Mouse (Mus musculus): Measurements from ENCODE around the gene Trpv6. TPM values are rescaled to one million over a fixed set of nuclear protein-coding genes. Genes with fewer than 3 reads are reported as not detected.
A peak's percentile ranks its signal among the peaks of the same experiment; 100 is the strongest.

Gene Trpv6
- total RNA-seq, 2 experiments from 2014 or later: not detected

DNA sequence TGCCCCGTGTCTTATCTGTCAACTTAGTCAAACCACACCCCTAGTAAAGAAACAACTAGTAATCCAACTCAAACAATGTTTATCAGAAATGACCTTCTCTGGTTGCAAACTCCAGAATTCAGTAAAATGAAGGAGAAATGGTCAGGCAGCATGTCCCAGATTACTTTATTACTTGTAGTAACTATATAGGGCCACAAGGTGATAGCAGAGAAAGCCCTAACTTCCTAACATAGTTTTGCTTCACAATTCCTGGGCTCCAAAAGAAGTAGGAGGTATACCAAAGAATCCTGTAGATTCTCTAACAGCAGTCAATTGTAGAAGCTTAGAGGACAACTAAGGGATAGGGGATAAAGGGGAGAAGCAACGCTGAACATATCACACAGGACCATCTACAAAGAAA is 5.4 kb downstream of the Trpv6 start:
- intact Hi-C loops (cut with DNase I; ENCODE audit: low total_unique reads): no loop called here
- DNase-seq: no peak

DNA sequence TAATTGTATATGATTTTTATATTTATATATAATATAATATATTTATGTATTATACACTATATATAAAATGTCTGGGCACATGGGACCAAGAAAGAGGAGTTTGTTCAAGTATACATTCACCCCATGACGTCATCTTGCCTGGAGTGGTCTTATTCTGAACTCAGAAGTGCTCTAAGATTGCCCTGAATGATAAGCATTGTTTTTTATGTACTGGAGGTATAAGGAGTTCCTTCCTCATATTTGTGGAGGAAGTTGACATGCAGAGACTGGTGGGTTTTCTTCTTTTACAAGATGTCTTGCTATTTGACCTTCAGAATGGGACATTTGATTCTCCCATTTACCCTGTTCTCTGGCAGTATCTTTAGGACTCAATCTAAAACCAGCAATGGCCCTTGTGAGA is 8.0 kb downstream of the Trpv6 start:
- intact Hi-C loops (cut with DNase I; ENCODE audit: low total_unique reads): no loop called here
- no peak for DNase-seq

DNA sequence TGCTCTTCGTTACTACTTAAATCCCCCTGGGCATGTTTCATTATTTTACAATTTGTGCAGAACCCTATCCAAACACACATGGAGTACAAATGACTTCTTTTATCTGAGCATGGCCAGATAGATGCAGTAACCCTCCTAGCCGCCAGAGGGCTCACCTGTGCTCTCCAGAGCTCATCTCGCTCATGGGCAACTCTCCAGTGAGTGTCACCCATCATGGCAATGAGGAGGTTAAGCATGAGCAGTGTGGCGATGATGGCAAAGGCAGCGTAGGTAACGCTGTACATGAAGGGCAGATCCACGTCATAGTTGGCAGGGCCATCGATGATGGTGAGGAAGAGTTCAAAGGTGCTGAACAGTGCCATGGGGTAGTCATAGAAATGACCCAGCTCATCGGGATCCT is 13.5 kb downstream of the Trpv6 start:
- intact Hi-C loops (cut with DNase I; ENCODE audit: low total_unique reads): no loop called here
- no peak for DNase-seq

DNA sequence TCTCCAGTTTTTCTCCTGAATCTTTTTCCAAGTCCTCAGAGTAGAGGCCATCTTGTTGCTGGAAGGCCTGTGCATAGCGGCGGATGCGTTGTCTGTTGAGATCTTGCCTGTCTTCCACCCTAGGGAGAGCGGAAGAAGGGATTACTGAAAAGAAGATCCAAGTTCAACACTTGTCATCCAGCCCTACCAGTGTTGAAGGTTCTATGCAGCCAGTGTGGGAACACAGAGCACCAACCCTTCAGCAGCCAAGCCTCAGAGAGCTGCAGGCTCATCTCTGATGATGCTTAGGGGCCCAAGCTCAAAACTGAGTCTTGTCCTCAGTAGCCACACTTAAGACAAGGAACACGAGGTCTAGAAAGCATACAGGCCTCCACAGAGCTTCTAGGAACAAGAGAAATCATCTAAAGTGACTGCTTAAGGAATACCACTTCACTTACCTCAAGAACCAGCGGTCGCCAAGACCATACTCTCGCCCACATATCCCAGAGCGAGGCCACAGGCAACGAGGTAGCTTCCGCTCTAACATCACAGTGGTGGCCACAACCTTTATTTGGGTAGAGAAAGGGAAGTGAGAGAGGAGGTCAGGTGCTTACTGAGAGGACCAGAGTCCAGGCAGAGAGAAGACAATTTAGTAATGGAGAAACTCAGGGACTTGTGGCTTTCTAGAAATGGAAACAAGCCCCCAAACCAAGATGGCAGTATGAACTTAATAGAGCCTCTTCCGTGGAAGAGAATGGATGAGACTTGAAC is 14.8 kb downstream of the Trpv6 start:
- intact Hi-C loops (cut with DNase I; ENCODE audit: low total_unique reads): no loop called here
- no peak for DNase-seq

DNA sequence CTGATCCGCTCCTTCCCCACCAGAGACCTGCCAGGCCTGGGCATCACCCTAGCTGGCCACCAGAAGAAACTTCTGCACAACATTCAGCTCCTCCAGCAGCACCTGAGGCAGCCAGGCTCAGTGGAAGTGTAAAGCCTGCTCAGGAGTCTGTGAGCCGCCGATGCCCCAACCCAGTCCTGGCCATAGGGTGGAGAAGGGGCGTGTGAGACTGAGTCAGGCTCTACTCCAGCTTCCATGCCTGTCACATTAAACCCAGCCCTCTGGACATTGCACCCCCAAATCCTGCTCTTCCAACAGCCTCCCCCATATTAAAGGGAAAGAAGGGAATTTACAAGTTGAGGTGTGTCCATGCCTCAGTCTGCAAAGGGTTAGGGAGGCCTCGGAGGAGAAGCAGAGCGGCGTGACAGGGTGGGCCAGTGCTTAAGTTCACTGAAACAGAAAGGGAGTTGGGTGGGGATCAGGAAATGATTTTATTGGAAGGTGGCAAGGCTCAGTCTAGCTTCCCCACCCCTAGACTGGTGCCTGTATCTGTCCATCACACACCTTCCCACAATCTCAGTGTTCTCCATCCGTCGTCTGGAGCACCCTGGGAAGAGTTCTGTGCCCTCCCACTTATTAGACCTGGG is 15.9 kb downstream of the Trpv6 start:
- DNase-seq: no peak
- intact Hi-C loops (cut with DNase I; ENCODE audit: low total_unique reads): no loop called here

DNA sequence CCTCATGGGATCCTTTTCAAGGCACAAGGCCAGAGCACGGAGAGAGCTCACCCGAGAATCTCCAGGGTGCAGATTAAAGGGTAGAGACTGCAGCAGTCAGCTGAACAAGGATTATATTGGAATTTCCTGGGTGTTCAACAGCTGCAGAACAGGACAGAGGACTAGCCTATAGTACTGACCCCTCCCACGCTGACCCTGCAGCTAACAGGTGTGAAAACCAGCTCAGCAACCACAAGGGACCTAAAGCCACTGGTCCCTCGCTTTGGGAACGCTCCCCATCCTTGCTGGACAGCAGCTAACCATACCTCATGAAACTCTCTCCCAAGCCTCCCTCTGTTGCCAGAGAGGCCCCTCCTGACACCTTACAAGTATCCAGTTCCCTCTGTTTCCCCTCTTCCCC is 28.6 kb downstream of the Trpv6 start:
- intact Hi-C loops (cut with DNase I; ENCODE audit: low total_unique reads): no loop called here
- DNase-seq: no peak

DNA sequence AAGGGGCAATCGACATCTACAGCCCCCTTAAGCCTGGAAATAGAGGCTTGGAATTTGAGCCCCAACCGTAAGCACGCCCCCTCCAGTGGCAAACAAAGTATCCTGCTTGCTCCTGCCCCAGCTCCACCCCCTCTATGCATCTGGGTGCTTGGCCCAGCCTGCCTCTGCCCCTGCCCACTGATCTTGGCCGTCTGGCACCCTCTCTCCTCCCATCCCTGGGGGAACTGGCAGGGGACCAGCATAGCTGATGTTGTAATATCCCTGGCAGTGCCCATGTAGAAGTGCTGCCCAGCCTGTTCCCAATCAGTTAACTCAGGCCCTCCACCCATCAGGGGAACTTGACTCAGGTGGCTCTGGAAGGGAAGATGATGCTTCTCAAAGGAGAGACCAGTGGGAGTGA is 30.0 kb downstream of the Trpv6 start:
- peak; percentile 32 for DNase-seq
- intact Hi-C loops (cut with DNase I; ENCODE audit: low total_unique reads): no loop called here

DNA sequence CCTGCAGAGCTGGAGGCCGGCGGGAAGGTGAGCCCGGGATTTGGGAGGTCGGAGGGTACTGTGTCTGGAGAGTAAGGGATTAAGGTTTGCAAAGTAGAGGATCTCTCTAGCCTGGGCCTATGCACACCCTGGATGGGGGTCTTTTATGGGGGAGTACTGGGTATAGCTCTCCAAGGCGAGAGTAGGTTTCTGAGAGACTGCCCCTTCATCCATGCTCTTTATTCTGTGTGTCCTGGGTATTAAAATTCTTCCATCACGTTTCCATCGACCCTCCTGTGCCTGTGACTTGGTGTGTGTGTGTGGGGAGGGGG is 30.5 kb downstream of the Trpv6 start:
- DNase-seq: no peak
- intact Hi-C loops (cut with DNase I; ENCODE audit: low total_unique reads): no loop called here

DNA sequence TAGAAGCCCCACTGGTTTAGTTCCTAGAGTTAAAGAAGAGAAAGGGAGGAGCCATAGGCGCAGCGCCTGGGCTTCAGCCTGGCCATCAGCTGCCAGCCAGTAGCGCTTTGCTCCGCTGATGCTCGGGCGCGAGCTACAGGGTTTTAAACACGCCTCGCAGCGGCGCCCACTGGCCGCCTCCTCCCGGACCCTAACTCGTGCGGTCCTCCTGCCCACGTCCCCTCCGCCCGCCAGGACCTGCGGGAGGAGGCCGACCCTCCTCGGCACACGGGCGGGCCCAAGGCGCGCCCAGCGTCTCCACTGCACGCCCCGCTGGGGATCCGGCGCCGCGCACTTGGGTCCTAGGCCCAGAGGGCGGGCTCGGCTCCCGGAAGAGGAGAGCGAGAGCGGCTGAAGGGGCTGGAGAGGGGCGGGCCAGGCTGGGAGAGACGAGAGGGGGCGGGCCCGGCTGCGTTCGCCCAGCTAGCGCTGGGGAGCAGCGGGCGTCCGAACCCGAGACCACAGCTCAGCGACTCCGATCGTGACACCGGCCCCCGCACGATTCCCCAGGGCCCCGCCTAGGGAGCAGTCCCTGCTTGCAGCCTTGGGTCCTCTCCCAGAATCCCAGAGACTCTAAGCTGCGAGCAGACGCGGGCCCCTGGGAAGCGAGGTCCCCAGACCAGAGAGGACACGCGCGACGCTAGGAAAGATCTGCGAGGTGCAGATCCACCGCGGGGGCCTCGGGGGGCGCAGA is 31.0 kb downstream of the Trpv6 start, which contains the start of gene Ephb6:
Gene Ephb6 (plus strand): TSS at position 422 of the 733 bp plus-strand sequence.
- peak; percentile 77 for DNase-seq
- intact Hi-C loops (cut with DNase I; ENCODE audit: low total_unique reads): no loop called here

DNA sequence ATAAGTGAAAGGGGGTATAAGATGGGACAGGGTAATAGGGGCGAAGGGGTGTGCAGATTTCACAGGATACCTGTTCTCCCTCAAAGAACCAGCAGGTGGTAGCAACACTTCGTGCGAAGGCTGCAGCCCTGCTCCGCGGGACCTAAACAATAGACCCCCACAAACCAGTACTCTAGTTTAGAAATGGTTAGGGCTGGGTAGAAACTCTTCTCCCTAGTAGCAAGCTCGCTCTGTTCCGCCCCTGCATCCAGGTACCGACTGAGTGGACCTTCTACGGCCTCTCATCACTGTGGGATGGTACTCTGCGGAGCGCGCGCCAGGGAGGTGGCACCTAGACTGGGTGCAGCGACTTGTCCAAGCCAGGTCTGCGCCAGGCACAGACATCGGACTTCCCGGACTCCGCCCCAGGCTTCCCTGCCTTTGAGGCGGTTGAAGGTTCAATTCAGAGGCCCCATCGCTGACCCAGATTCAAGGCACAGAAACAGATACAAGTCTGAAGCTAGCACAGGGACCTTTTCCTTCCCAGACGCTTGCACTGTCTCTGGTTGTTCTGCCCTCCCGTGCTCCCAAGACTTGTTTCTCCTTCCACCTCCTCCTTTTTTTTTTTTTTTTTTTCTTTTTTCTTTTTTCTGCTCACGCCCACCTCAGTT is 31.7 kb downstream of the Trpv6 start:
- no peak for DNase-seq
- intact Hi-C loops (cut with DNase I; ENCODE audit: low total_unique reads): no loop called here

DNA sequence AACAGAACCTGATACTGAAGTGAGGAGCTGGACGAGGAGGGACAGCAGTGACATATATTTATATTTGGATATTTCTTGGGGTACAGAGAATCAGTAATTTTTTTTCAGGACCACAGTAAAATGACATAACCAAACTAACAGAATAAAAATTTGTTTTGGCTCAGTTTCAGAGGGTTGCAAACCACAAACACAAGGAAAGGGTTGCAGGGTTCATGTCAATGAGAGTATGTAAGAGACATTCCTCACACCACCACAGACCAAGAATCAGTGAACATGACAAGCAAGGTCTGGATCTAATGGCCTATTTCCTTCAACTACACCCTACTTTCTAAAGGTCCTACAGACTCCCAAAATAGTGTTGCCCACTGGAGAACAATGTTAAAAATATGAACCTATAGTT is 54.0 kb downstream of the Trpv6 start:
- intact Hi-C loops (cut with DNase I; ENCODE audit: low total_unique reads): no loop called here

DNA sequence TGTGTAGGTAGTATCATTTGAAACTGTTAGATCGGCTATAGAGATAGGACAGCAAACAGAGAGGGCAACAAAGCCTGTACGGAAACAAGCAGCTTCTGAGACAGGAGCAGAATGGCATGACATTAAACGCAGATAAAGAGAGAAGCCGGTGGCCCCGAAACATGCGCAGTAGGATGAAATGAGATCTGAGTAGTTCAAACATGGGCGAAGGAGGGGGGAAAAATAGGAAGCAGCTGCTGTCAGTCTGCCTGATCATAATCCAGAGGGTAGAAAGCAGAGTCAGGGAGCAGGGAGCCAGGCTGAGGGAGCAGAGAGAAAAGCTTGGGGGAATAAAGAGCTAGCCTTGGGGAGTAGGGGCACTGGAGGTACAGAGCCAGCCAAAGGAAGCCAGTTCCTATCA is 54.9 kb downstream of the Trpv6 start:
- intact Hi-C loops (cut with DNase I; ENCODE audit: low total_unique reads): no loop called here
- DNase-seq: no peak

More for the DNA sequence above, 54.0 kb downstream of the Trpv6 start:
- DNase-seq: no peak

DNA sequence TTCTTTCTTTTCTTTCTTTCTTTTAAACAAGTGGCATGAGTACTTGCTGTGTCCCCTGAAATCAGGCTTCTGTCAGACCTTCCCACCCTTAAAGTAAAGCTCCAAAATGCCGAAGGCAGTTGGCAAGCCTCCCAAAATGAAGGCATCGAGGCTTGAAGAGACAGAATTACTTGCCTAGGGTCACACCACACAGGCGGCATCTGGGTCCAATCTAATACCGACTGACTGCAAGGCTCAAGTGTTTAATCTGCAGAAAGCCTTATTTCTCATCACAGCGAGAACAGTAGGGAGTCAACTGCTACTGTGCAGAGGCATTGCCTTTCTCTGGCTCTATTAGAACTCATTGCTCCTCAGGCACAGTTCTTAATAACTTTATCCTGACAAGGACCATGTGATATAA is 58.9 kb downstream of the Trpv6 start:
- no peak for DNase-seq
- intact Hi-C loops (cut with DNase I; ENCODE audit: low total_unique reads): no loop called here

DNA sequence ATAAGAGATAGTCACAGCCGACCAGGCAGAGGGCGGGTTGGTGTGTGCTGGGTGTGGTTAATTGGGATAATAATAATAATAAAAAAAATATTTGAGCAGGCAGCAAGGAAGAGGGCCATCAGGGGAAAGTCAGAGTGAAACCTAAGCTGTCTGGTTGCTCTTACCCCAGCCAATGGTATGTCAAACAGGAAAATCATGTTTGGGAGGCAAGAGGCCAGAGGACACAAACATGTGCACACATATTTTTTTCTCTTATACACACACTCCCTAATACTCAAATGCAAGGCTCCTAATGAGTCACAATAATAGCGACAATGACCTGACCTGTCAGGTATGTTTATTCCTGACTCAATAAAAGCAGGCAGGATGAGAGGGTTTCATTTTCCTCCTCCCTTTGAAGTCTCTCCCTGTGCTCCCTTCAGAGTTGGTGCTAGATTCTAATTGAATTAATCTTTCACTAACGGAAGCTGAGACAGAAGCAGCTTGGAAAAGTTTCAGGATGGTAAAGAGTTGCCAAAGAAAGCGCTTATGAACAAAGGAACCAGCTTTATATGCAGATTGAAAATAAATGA is 59.6 kb downstream of the Trpv6 start:
- DNase-seq: no peak
- intact Hi-C loops (cut with DNase I; ENCODE audit: low total_unique reads): no loop called here

Other genes starting within 250 kb of the Trpv6 start
- not detected for gene Gm5771, start 244.0 kb downstream of the Trpv6 start, total RNA-seq (2021)
- gene Gm10334, start 190.3 kb downstream of the Trpv6 start, total RNA-seq (2021): not detected
- not detected for gene Prss1, start 177.5 kb downstream of the Trpv6 start, total RNA-seq (2021)
- not detected for gene Prss2, start 114.6 kb downstream of the Trpv6 start, total RNA-seq (2021)
- gene Ephb6, start 30.9 kb downstream of the Trpv6 start, total RNA-seq (2021): 1 to 10 TPM; 1.2 to 2.5 TPM
- not detected for gene Trpv5, start 44.4 kb upstream of the Trpv6 start, total RNA-seq (2021)
- not detected for gene Llcfc1, start 48.0 kb upstream of the Trpv6 start, total RNA-seq (2021)
- not detected for gene Kel, start 67.9 kb upstream of the Trpv6 start, total RNA-seq (2021)
- not detected for gene Olfr459, start 138.8 kb upstream of the Trpv6 start, total RNA-seq (2021)
- not detected for gene Pip, start 211.1 kb upstream of the Trpv6 start, total RNA-seq (2021)
- gene Sval2, start 216.6 kb upstream of the Trpv6 start, total RNA-seq (2021): not detected

Measured in gastrocnemius, postnatal 14 days (tissue).